Mouse (Mus musculus): ENCODE data around the gene Myo15. TPM values are rescaled to one million over a fixed set of nuclear protein-coding genes. Genes with fewer than 3 reads are reported as not detected.
"Not testable (repeated sequence)": the region's sequence is repeated elsewhere in the genome, so short reads cannot be mapped to it uniquely, and the experiment has no call there.

Gene Myo15
- polyA plus RNA-seq, 1 experiment from 2014 or later, result 0.26 TPM

DNA sequence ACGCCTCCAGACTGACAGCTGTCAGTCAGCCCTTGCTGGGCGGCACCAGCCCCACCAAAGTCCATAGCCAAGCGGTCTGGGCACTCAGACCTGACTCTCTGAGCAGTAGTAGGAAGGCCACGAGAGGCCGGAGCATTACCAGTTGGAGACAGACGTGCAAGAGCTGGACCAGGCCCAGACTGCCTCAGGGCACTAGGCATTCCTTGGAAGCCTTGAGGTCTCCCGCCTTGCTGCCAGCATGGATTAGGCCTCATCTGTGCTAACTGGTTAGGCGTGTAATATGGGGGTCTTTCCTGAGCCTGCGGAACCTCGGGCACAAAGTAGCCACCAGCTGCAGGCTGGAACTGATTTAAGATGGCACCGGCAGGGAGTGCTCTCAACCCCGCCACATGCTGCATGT is 104.9 kb downstream of the Myo15 start:
- H3K4me1 ChIP-seq; H3K9ac ChIP-seq; H3K27ac ChIP-seq; H3K4me3 ChIP-seq; H3K36me3 ChIP-seq; H3K9me3 ChIP-seq (replicated peaks); ATAC-seq; H3K27me3 ChIP-seq (replicated peaks); H3K4me2 ChIP-seq: not testable (repeated sequence)
- 66% methylated on average over 11 of the region's 12 CpGs for WGBS (ENCODE audit: insufficient replicate concordance)

Other genes starting within 250 kb of the Myo15 start
- gene Srebf1, start 246.8 kb upstream of the Myo15 start, polyA plus RNA-seq (2016; fragmentation: Nextera tagmentation; extraction: Ambion mirVana), result 45.7 and 50.9 TPM in 2 replicates
- gene Tom1l2, start 116.4 kb upstream of the Myo15 start, polyA plus RNA-seq (2016; fragmentation: Nextera tagmentation; extraction: Ambion mirVana), result 8.7 and 9.6 TPM in 2 replicates
- gene Drc3, start 116.0 kb upstream of the Myo15 start, polyA plus RNA-seq (2016; fragmentation: Nextera tagmentation; extraction: Ambion mirVana), result 0.49 and 0.53 TPM in 2 replicates
- 18.1 and 19.3 TPM in 2 replicates for gene Gid4, start 52.2 kb upstream of the Myo15 start, polyA plus RNA-seq (2016; fragmentation: Nextera tagmentation; extraction: Ambion mirVana)
- gene Atpaf2, start 50.9 kb upstream of the Myo15 start, polyA plus RNA-seq (2016; fragmentation: Nextera tagmentation; extraction: Ambion mirVana), result 47.7 and 50.2 TPM in 2 replicates
- gene Drg2, start 14.7 kb upstream of the Myo15 start, polyA plus RNA-seq (2016; fragmentation: Nextera tagmentation; extraction: Ambion mirVana), result 58.1 and 61.7 TPM in 2 replicates
- 32.7 and 33.2 TPM in 2 replicates for gene Alkbh5, start 67.0 kb downstream of the Myo15 start, polyA plus RNA-seq (2016; fragmentation: Nextera tagmentation; extraction: Ambion mirVana)
- 20.2 and 22.1 TPM in 2 replicates for gene Llgl1, start 230.4 kb downstream of the Myo15 start, polyA plus RNA-seq (2016; fragmentation: Nextera tagmentation; extraction: Ambion mirVana)